Mouse (Mus musculus) gastrocnemius, adult 8-10 months (tissue): ENCODE data around the gene Grm4. TPM values are rescaled to one million over a fixed set of nuclear protein-coding genes. Genes with fewer than 3 reads are reported as not detected.

Experiments
- DNase-seq, 2 experiments: peaks; one replicate each; pipeline ENCODE4 v3.0.0; 2022; ENCODE audit warnings: low spot score in 2 of 2
- total RNA-seq, 4 experiments: library from RNA; stranded (reverse); gene quantifications; 2 replicates each; pipeline ENCODE4 v1.2.4; 2022

Grm4 gene
- total RNA-seq, 4 experiments from 2014 or later: 0.11 TPM; not detected in 3

- no peak for DNase-seq
These were observed 70.0 kb downstream of the Grm4 start for GRCm38 (mm10) chr17:27451216-27451615.

GRCm38 (mm10) chr17:27449757-27450330 is 71.4 kb downstream of the Grm4 start:
- DNase-seq: no peak

GRCm38 (mm10) chr17:27448749-27449148 is 72.5 kb downstream of the Grm4 start:
- DNase-seq: no peak

- DNase-seq: no peak
These were observed 75.7 kb downstream of the Grm4 start for GRCm38 (mm10) chr17:27445364-27446075.

- no peak for DNase-seq
These were observed 78.6 kb downstream of the Grm4 start for GRCm38 (mm10) chr17:27442538-27443113.

GRCm38 (mm10) chr17:27441778-27442177 is 79.4 kb downstream of the Grm4 start:
- no peak for DNase-seq

GRCm38 (mm10) chr17:27435799-27436198 is 85.4 kb downstream of the Grm4 start:
- DNase-seq: no peak

GRCm38 (mm10) chr17:27435225-27435624 is 86.0 kb downstream of the Grm4 start:
- no peak for DNase-seq

GRCm38 (mm10) chr17:27434066-27434465 is 87.1 kb downstream of the Grm4 start:
- no peak for DNase-seq

GRCm38 (mm10) chr17:27433179-27433680 is 88.0 kb downstream of the Grm4 start:
- no peak for DNase-seq

- DNase-seq: no peak
These were observed 89.0 kb downstream of the Grm4 start for GRCm38 (mm10) chr17:27432145-27432650.

- no peak for DNase-seq
These were observed 90.0 kb downstream of the Grm4 start for GRCm38 (mm10) chr17:27431049-27431839.

- no peak for DNase-seq
These were observed 91.4 kb downstream of the Grm4 start for GRCm38 (mm10) chr17:27429757-27430156.

- DNase-seq: no peak
These were observed 96.2 kb downstream of the Grm4 start for GRCm38 (mm10) chr17:27425016-27425415.

- no peak for DNase-seq
These were observed 96.8 kb downstream of the Grm4 start for GRCm38 (mm10) chr17:27424356-27424755.

- DNase-seq: no peak
These were observed 98.3 kb downstream of the Grm4 start for GRCm38 (mm10) chr17:27422726-27423381.

GRCm38 (mm10) chr17:27422371-27422725 is 98.9 kb downstream of the Grm4 start:
- no peak for DNase-seq

GRCm38 (mm10) chr17:27421837-27422236 is 99.4 kb downstream of the Grm4 start:
- no peak for DNase-seq

GRCm38 (mm10) chr17:27409006-27409405 is 112.2 kb downstream of the Grm4 start:
- no peak for DNase-seq

GRCm38 (mm10) chr17:27408531-27408930 is 112.7 kb downstream of the Grm4 start:
- no peak for DNase-seq

- DNase-seq: no peak
These were observed 114.2 kb downstream of the Grm4 start for GRCm38 (mm10) chr17:27406956-27407355.
